Mouse (Mus musculus): Measurements from ENCODE around the gene Rora. TPM values are rescaled to one million over a fixed set of nuclear protein-coding genes. Genes with fewer than 3 reads are reported as not detected.
A peak's percentile ranks its signal among the peaks of the same experiment; 100 is the strongest.

The Rora gene
- polyA plus RNA-seq, 2 experiments, result 4.5 to 10.1 TPM

DNA sequence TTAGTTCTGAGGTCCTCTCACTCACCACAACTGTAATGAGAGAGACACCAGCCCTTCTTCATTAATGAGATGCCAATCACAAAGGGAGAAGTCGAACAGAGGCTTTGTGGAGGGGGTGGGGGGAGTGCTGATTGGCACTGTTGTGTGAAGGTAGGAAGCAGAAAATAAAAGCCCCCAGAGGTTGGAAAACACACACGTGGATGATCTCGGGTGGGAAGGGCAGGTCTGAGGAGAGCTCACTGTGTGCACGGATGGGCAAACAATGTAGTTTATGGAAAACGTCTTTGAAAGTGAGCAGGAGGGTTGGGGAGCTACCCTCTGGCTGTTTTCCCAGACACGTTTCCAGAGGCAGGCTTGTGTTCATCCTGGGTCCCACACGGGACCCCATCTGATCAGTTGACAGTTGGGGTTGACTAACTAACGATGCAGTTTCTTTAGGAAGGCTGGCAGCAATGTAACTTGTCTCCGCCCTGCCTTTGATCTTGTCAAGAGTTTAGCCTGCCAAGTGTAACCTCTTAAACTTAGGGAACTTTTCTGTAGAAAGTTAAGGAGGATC is 460.9 kb downstream of the Rora start:
- Histone ChIP-seq H3K36me3 (ENCODE audit: control insufficient read depth, insufficient read depth, low read length) (no peaks in the 10 kb centered on the region), H3K4me3 (replicated peaks; ENCODE audit: low read length) (no peak overlapping the region), H3K4me1 (ENCODE audit: control insufficient read depth, insufficient read depth, low read length) (0 out of 2 replicates have a peak, but pooled peaks cover 5% of the 10 kb centered on the region), H3K27ac (replicated peaks; ENCODE audit: low read depth, low read length) (no peak overlapping the region), H3K27me3 (ENCODE audit: control insufficient read depth, insufficient read depth, low read length) (no peaks in the 10 kb centered on the region), H3K4me2 (replicated peaks; ENCODE audit: low read depth, low read length, severe bottlenecking) (no peak overlapping the region), H3K9ac (ENCODE audit: low read depth, low read length, severe bottlenecking) (no peak overlapping the region), H3K9me3 (ENCODE audit: control insufficient read depth, low read length) (0 out of 2 replicates have a peak, but pooled peaks cover 4% of the 10 kb centered on the region)
- no peak for ATAC-seq (ENCODE audit: low FRiP score, low read depth)
- no peak for TF ChIP-seq POLR2A (IDR thresholded peaks at IDR 0.05; ENCODE audit: borderline replicate concordance, extremely low read depth, insufficient read depth, insufficient read length)
- no peak for DNase-seq (ENCODE audit: low spot score)
- 22% methylated on average over 9 of the region's 9 CpGs for WGBS

DNA sequence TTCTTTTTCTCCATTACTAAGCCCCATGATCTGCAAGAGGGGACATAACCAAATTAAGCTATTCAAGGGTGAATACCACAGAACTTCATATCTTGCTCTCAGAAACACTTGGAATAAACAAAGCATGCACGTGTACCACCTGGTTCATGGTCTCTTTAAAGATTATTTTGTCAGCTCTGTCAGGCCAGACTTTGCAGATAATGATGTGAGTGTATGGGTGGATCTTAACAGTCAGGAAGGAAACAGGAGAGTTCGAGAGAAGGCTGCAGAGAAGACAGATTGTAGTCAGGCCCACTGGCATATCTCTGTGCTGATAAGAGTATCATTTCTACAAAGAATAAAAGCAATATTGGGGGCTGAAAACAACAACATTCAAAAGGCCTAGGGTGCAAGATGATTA is 463.2 kb downstream of the Rora start:
- no peak overlapping the region for H3K4me2 ChIP-seq (replicated peaks; ENCODE audit: low read depth, low read length, severe bottlenecking)
- DNase-seq (ENCODE audit: low spot score), result no peak
- no peak overlapping the region for H3K27ac ChIP-seq (replicated peaks; ENCODE audit: low read depth, low read length)
- H3K9ac ChIP-seq (ENCODE audit: low read depth, low read length, severe bottlenecking), result no peak overlapping the region
- TF ChIP-seq POLR2A (IDR thresholded peaks at IDR 0.05; ENCODE audit: borderline replicate concordance, extremely low read depth, insufficient read depth, insufficient read length), result no peak
- H3K27me3 ChIP-seq (ENCODE audit: control insufficient read depth, insufficient read depth, low read length), result no peaks in the 10 kb centered on the region
- H3K9me3 ChIP-seq (ENCODE audit: control insufficient read depth, low read length), result 0 out of 2 replicates have a peak, but pooled peaks cover 4% of the 10 kb centered on the region
- H3K36me3 ChIP-seq (ENCODE audit: control insufficient read depth, insufficient read depth, low read length), result no peaks in the 10 kb centered on the region
- ATAC-seq (ENCODE audit: low FRiP score, low read depth), result no peak
- 52% methylated on average over 2 of the region's 2 CpGs for WGBS
- H3K4me3 ChIP-seq (replicated peaks; ENCODE audit: low read length), result no peak overlapping the region
- H3K4me1 ChIP-seq (ENCODE audit: control insufficient read depth, insufficient read depth, low read length), result 0 out of 2 replicates have a peak, but pooled peaks cover 5% of the 10 kb centered on the region

DNA sequence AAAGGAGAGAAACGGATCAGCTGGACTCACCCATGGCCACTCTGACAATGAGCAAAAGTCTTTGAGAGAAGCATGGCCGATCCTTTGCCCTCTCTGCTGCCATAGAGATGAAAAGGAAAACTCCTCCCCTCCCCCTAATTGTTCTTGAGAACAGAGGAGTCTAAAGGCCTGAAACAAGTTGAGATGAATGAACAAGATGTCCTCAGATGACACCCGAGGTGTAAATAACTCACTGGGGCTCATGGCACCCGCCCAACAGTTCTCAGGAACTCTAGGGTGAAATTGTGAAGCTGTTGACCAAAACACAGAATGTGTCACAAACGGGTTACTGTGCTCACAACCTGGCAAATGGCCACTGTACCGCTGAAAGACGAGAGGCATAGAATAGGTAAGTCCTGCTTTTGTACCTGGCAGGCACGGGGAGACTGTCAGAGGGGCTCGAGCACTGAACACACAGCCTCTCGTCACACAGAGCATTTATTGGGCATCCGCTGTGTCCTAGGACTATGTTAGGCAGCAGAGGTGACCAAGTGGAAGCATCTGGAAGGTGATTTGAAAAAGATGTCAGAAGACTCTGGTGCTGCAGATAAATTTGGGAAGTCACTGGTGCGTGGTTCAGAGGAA is 467.6 kb downstream of the Rora start:
- Histone ChIP-seq H3K36me3 (ENCODE audit: control insufficient read depth, insufficient read depth, low read length) (no peaks in the 10 kb centered on the region), H3K9me3 (ENCODE audit: control insufficient read depth, low read length) (0 out of 2 replicates have a peak, but pooled peaks cover 4% of the 10 kb centered on the region), H3K9ac (ENCODE audit: low read depth, low read length, severe bottlenecking) (no peak overlapping the region), H3K4me3 (replicated peaks; ENCODE audit: low read length) (no peak overlapping the region), H3K4me1 (ENCODE audit: control insufficient read depth, insufficient read depth, low read length) (peaks cover 13% of the 10 kb centered on the region), H3K4me2 (replicated peaks; ENCODE audit: low read depth, low read length, severe bottlenecking) (no peak overlapping the region), H3K27ac (replicated peaks; ENCODE audit: low read depth, low read length) (no peak overlapping the region), H3K27me3 (ENCODE audit: control insufficient read depth, insufficient read depth, low read length) (no peaks in the 10 kb centered on the region)
- DNase-seq (ENCODE audit: low spot score), result no peak
- no peak for ATAC-seq (ENCODE audit: low FRiP score, low read depth)
- WGBS, result 59% methylated on average over 12 of the region's 12 CpGs
- TF ChIP-seq POLR2A (IDR thresholded peaks at IDR 0.05; ENCODE audit: borderline replicate concordance, extremely low read depth, insufficient read depth, insufficient read length), result no peak

DNA sequence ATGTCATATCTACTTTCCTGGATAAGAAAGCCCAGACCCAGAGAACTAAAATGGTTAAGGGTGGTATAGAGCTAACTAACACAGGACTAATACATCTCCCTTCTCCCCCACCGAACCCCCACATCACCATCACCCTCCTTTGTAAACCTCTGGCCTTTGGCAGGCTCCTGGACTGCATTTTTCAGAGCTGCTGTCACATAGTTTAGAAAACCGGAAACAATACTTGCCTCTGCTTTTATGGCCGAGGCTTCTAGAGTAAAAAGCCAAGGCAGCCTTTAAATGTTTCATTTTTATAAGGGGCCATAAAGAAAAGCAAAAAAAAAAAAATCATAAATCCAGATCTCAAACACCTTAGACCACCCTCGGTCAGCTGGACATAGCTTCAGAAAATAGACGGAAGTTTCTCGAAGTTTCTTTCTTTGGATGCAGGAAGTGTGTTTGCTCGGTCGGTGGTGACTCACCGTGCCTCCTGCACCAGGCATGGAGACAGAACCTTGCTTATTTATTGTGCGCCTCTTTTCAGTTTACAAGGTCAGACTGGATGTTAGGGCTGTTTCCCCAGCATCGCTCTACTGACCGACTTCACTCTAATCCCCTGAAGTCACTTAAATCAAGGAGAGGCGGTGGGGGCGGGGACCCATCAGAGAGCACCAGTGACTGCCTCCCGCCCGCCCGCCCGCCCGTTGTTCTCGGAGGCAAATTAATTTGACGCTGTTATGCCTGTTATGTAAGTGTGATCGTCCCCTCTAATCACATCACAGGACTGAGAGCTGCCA is 471.6 kb downstream of the Rora start:
- Histone ChIP-seq H3K27ac (replicated peaks; ENCODE audit: low read depth, low read length) (no peak overlapping the region), H3K9me3 (ENCODE audit: control insufficient read depth, low read length) (no peaks in the 10 kb centered on the region), H3K27me3 (ENCODE audit: control insufficient read depth, insufficient read depth, low read length) (0 out of 2 replicates have a peak, but pooled peaks cover 5% of the 10 kb centered on the region), H3K4me1 (ENCODE audit: control insufficient read depth, insufficient read depth, low read length) (peaks cover 25% of the 10 kb centered on the region), H3K36me3 (ENCODE audit: control insufficient read depth, insufficient read depth, low read length) (no peaks in the 10 kb centered on the region), H3K4me3 (replicated peaks; ENCODE audit: low read length) (no peak overlapping the region; the same call in 1 of the 2 replicates), H3K4me2 (replicated peaks; ENCODE audit: low read depth, low read length, severe bottlenecking) (peak overlapping the region; percentile 46), H3K9ac (ENCODE audit: low read depth, low read length, severe bottlenecking) (no peak overlapping the region)
- DNase-seq (ENCODE audit: low spot score) (no peak), ATAC-seq (ENCODE audit: low FRiP score, low read depth) (no peak)
- WGBS, result 2% methylated on average over 22 of the region's 22 CpGs
- TF ChIP-seq POLR2A (IDR thresholded peaks at IDR 0.05; ENCODE audit: borderline replicate concordance, extremely low read depth, insufficient read depth, insufficient read length), result no peak

DNA sequence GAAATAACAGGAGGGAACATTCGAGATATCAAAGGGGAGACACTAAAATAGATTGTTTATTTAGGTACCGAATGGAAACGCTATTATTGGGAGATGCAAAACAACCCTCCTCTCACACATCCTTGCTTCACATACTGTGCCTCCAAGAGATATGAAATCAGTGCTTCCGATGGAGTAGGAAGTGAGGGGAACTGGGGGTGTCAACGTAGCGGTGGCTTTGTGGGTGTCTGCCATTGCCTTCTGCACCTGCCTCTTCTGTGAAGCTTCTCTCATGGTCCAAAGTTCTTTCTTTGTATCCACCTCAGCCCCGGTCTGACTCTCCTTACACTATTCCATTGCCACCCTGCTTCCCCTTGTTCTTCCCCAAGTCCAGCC is 472.2 kb downstream of the Rora start:
- WGBS, result 53% methylated on average over 7 of the region's 7 CpGs
- H3K27ac ChIP-seq (replicated peaks; ENCODE audit: low read depth, low read length), result no peak overlapping the region
- ATAC-seq (ENCODE audit: low FRiP score, low read depth) (no peak), DNase-seq (ENCODE audit: low spot score) (no peak)
- H3K4me1 ChIP-seq (ENCODE audit: control insufficient read depth, insufficient read depth, low read length), result peaks cover 25% of the 10 kb centered on the region
- 0 out of 2 replicates have a peak, but pooled peaks cover 5% of the 10 kb centered on the region for H3K27me3 ChIP-seq (ENCODE audit: control insufficient read depth, insufficient read depth, low read length)
- no peak overlapping the region for H3K4me3 ChIP-seq (replicated peaks; ENCODE audit: low read length)
- peak overlapping the region; percentile 46 for H3K4me2 ChIP-seq (replicated peaks; ENCODE audit: low read depth, low read length, severe bottlenecking)
- H3K9ac ChIP-seq (ENCODE audit: low read depth, low read length, severe bottlenecking), result no peak overlapping the region
- TF ChIP-seq POLR2A (IDR thresholded peaks at IDR 0.05; ENCODE audit: borderline replicate concordance, extremely low read depth, insufficient read depth, insufficient read length), result no peak
- no peaks in the 10 kb centered on the region for H3K36me3 ChIP-seq (ENCODE audit: control insufficient read depth, insufficient read depth, low read length)
- H3K9me3 ChIP-seq (ENCODE audit: control insufficient read depth, low read length), result no peaks in the 10 kb centered on the region
